Mouse (Mus musculus) megakaryocyte progenitor cell, adult 5-6 weeks (primary cell): ENCODE data around the gene Tnfrsf9. TPM values are rescaled to one million over a fixed set of nuclear protein-coding genes. Genes with fewer than 3 reads are reported as not detected.

ENCODE experiments used
- ATAC-seq: replicated peaks from 2 replicates; pipeline ENCODE4 v1.8.0; 2016; ENCODE audit warnings: mild to moderate bottlenecking, moderate TSS enrichment, inconsistent platforms; ENCODE audit not compliant: poor library complexity
- total RNA-seq, 2 experiments: library from RNA; stranded (forward) in 1 of 2; stranded (reverse) in 1 of 2; fragments of 157-497, 149-512 nt in 1 of 2; fragments of 200-1000 nt in 1 of 2; gene quantifications; 2 replicates each; pipeline versions ENCODE4 v1.2.3 to v1.2.4; 2015 to 2017

Gene Tnfrsf9
- total RNA-seq, 2 experiments from 2014 or later: not detected

DNA sequence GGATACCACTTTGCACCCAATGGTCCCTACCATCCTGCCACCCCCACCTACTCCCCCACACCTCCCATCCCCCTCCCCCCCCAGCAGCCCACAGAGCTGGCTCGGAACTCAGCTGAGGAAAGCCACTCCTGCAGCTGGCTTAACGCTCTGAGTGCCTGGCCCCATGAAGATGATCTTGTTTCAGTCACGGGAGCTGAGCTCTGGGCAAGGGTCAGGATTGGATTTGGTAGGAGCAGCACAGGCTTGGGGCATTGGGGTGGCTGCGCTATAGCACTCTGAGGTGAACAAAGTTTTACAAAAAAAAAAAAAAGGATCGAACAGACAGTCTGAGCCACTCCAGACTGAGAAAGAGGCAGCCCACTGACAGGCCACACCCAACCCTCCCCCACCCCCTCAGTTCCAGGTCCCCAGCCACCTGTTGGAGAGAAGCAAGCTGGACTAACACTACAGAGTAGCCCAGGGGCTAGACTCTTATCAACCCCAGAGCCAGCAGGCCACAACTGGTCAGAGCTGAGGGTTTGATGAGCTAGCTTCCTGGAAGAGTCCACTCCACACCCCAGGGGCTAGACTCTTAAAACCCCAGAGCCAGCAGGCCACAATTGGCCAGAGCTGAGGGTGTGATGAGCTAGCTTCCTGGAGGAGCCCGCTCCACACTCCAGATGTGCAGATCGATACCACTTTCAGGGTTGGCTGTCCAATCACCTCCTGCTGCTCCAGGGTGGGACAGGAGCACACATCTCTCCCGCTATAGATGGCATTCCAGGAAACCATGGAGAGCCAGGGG lies 19.5 kb upstream of the Tnfrsf9 start:
- no peak for ATAC-seq

DNA sequence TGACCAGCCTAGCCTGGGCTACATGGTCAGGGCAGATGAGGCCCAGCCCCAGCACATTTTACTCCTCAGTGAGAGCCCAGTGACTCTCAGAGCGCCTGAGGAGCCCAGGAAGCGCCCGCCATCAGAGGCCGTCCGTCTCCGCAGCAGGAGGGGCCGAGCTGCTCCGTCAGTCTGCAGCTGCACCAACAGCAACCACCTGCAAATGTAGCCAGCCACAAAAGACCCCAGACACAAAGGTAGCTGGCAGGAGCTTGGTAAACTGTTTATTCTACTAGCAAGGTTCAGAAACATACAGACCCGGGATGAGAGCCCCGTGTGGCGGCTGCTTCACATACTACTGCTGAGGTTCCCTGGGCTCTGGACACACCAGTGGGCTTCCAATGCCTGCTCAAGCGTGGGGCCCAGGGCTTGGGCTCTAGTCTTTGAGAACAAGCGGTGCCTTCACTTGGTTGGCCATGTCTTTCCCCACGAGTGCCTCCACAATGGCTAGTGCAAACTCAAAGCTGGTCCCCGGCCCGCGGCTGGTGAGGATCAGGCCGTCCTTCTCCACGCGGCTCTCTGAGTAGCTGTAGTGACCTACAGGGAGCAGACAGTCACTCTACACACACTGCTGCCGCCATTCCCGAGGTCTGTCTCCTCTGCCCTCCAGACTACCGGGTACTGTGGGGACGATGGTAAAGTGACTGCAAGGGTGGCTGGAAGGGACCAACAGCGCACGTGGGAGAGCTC lies 17.3 kb upstream of the Tnfrsf9 start:
- ATAC-seq: no peak

DNA sequence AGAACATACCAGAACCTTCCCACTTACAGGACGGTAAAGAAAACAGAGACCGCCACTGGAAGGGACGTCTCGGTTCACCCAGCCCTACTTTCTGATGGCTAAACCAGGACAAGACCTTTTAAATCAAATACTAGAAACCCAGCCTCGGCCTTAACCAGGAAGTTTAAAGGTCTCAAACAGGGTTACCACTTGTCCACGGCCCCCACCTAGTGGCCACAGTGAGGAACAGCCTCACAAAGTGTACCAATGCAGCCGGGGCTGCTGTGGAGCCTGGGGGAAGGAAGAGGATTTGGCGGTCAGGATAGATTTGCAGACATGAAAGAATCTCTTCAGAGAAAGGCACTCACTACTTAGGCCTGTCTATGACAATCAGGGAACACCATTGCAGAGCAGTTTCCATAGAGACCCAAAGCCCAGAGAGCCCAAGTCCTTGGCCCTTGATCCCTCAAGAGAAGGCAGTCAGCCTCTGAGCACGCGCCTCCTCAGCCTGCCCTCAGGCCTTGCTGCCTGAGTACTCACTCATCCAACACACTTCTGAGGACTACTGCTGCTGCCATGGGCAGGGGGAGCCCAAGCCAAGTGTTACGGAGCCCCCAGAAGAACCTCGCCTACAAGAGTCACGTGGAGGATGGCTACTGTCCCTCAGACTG lies 15.5 kb upstream of the Tnfrsf9 start:
- peak; percentile 85 for ATAC-seq

DNA sequence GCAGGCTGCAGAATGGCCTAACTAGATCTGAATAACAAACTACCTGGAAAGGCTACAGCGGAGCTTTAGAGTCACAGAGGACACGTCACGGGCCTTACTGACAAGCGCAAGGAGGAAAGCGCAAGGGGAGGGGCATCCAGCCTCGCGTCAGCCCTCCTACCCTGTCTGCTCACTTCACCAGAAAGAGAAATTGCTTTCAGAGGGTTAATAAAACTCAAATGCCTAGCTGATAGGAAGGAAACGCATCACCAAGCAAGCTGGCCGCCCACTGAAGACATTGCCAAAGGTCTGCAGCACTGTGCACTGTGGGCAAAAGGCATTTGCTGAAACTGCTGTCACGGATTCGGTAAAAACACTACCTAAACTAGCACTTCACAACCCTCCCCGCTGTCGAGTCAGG lies 13.9 kb upstream of the Tnfrsf9 start:
- ATAC-seq: no peak

DNA sequence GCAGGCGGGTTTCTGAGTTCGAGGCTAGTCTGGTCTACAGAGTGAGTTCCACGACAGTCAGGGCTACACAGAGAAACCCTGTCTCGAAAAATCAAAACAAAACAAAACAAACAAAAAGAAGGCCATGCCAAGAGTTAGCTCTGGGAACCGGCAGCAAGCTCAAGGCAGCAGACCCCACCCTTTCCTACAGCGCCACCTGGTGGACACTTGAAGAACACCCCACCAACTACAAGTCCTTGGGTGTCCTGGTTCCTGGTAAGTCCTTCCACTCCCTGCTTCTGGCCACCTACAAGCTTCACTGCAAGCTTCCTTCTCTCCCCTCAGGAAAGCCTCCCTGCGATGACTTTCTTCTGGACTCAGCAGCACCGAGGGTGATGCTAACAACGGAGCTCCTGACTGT lies 12.7 kb upstream of the Tnfrsf9 start:
- ATAC-seq: peak; percentile 84

DNA sequence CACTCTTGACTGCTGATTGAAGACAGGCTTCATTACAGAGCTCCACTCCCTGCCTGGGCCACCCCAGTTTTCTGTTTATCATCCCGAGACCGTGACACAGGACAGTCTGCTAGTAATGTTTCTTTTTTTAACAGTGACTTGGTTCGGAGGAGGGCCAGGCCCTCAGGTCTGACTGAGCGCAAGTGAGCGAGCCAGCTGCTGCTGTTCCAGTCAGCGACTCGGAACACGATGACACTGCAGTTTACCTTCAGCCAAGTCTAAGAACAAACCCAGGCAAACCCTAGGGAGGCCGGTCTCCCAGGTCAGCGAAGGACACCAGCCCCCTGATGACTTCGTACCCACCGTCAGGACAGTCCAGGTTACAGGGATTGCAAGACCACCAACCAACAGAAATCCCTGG lies 12.3 kb upstream of the Tnfrsf9 start:
- no peak for ATAC-seq

DNA sequence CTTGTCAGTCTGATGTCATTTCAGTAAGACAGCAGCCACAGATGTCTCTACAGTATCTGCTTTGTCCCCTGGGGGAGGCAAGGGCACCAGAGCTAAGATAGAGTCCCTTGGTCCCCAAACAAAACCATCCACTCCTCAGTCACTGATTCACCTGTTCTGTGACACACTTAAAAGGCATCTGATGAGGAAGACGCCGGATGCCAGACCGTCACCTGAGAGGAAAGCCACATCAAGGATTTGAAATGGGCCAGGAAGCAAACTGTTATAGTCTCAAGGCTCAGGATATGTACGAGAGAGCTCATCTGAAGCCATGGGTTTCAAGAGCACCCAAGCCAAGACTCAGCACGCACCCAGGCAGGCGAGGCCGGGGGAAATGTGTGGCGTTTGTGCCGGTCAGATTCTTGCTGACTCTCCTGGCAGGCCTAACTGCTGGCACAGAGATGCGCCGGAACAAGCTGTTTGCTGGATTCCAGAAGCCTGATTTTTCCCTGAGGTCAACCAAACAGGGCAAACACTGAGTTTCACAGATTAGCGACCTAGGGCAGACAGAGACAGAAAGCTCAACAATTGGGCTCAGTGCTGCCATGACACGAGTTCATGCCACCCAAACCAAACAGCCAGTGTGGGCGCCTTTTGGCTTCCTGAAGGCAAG lies 11.1 kb upstream of the Tnfrsf9 start:
- no peak for ATAC-seq

DNA sequence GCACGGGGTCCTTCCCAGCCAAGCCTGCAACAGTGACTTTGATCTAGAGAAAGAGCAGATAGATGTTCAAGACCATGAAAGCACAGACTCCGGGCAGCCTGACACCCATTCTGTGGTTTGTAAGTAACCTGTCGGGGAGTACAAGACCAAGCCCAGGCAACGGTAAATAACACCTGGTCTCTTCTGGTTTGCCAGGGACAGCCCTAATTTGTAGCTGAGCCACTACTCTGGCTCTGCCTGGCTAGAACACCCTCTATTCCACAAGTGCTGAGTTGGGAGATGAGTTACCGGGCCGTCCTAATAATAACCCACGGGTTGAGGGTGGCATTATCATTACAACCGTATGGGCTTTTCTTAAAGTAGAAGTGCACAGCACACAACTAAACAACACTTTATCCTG lies 7.3 kb upstream of the Tnfrsf9 start:
- no peak for ATAC-seq

DNA sequence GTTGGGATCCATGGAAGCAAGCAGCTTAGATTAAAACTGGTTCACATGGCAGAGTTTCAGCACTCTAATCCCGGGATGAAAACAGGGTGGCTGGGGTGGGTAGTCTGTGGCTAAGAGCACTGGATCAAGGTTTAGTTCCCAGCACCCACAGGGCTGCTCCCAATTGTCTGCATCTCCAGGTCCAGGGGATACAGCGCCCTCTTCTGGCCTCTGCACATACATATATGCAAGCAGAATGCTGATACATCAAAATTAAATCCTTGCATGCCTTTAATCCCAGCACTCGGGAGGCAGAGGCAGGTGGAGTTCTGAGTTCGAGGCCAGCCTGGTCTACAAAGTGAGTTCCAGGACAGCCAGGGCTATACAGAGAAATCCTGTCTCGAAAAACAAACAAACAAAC lies 5.8 kb upstream of the Tnfrsf9 start:
- ATAC-seq: 0 out of 2 replicates have a peak, but pooled peaks have one; percentile 18

DNA sequence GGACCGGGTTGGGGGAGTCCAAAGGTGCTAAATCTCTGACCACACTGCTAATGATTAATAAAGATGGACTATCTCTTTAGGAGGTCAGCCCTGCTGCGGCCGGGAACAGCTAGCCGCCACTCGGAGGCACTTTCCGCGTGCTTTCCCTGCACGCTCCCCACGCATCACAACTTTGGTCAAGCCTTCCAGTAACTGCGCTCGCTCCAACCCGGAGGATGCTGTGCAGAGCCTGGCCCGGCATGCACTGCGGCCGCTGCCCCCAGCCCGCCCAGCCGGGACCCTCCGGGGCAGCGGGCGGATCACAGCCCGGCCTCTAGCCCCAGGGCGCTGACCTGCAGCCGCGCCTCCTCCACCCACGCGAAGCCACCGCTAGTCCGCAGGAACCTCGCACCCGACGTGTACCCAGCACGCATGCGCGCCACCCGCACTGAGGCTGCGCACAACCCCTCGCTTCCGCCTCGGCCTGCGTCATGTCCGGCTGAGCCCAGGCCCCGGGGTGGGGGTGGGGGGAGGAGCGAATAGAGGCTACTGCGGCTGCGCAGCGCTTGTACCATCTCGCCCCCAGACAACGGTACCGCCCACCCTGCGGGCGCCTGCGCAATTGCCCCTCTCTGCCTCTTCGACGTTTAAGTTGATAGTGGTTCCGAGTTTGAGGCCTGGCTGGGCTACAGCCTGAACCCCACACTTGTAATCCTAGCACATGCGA lies 4.8 kb upstream of the Tnfrsf9 start:
- ATAC-seq: peak; percentile 62

DNA sequence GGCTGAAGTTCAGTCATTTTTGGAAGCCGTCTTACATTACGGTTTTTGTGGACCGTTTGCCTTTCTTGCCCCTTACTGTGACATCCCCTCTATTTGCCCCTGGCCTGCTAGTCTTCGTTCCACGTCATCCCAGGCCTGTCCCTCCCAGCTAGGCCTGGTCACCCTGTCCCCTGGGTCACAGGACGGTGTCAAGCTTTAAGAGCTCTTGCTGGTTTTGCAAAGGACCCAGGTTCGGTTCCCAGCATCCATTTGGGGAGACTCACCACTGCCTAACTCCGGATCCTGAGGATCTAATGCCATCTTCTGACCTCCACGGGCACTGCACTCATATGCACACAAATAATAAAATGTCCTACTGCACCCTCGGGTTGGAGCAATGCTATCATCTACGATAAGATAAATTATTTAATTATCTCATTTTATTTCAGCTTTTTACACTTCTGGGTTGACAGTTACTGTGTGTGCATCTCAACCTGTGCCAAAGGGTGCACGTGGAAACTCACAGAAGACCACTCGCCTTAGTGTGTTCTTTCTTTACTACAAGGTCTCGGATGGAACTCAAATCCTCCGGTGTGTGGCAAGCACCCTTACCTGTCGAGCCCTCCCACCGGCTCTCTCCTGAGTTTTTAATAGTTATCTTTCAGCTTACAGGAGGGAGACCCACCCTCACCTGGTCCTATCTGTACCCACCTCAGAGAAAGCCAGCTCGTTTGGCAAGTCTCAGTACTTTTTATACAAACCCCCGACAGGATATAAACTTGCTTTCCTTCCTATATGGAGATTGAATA lies 4.0 kb upstream of the Tnfrsf9 start:
- no peak for ATAC-seq

DNA sequence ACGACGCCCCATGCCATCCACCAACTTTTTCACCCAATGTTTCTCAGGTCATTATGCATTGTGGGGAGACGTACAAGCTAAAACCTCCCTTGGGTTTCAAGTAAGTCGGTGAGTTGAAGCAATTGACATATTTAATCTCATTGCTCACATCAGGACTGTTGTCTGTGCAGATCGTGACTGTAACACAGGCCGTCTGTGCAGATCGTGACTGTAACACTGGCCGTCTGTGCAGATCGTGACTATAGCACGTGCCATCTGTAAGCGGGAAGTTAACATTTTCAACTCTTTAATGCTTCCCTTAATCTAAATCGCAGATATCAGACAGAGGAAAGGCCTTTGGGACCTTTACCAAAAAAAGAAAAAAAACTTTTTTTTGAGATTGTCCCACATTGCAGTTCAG lies 619 bp upstream of the Tnfrsf9 start:
- no peak for ATAC-seq

DNA sequence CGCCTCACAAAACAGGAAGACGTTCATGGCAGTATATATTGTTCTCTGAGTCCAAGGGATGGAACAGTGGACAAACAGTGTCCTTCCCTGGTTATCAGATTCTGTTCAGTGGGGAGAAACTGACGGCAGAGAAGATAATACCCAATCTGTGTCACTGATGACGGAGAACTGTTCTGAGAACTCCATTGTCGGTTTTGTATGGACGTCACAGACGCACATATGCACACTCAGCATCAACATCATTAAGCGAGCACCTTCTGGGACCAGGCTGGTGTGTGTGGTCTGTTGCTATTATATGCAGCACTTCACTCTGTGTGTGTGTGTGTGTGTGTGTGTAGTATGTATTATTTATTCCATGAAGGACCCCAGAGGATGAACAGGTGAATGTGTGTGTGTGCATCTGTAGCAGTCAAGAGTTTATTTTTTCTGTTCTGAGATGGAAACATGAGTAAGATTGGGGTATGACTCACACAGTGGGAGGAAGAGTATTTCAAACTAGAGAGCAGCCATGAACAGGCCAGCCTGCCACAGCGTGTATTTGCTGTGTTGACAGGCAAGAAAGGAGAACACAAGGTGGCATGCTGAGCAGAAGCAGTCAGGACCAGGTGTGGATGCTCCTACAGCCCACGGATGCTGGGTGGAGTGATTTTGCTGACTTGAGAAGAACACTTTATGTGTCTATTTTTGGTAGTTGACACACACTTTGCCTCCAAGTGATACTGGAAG lies 982 bp downstream of the Tnfrsf9 start:
- no peak for ATAC-seq

DNA sequence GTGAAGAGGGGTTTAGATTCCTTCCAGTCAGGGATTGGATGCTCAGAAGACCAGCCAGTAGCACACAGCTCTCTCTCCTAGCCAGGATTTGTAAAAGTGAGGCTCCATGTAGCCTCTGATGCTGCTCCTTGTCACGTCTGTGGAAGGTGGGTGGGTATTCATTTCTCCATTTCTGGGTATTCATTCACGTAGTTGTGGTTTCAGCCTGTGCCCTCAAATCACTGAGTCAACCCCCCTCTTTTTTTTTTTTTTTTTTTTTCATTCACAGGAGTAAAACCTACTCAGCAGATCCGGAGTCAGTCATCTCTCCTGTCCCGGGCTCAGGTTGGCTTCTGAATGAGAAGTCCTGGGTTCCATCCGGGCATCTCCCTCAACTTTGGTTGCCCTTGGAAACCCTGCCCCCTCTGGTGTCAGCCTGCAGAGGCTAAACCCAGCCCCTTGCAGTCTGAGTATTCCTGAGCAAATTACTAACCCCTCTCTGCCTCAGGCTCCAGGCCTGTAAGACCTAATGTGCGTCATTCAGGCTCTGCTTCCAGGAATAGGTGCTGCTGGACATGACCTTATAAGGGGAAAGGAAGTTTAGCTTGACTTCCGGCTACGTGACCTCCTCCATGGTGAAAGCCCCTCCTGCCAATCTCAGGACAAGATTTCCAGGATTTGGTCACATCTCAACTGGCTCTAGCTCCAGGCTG lies 3.1 kb downstream of the Tnfrsf9 start:
- no peak for ATAC-seq

DNA sequence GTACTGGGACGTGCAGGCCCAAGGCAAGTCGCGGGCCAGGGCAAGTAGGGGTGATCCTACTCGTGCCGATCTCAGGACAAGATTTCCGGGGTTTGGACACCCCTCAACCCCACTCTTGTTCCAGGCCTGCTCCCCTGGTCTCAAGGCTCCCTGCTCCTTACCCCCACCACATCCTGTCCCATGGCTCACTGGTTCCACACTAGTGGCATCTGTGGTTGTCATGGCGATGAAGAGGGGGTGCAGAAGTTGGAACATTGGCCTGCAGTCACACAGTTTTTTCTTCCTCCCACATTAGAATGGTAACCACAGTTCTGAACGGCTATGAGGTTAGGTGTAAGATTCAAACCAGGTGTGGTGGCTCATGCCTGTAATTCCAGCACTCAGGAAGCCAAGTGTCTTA lies 6.8 kb downstream of the Tnfrsf9 start:
- ATAC-seq: no peak

DNA sequence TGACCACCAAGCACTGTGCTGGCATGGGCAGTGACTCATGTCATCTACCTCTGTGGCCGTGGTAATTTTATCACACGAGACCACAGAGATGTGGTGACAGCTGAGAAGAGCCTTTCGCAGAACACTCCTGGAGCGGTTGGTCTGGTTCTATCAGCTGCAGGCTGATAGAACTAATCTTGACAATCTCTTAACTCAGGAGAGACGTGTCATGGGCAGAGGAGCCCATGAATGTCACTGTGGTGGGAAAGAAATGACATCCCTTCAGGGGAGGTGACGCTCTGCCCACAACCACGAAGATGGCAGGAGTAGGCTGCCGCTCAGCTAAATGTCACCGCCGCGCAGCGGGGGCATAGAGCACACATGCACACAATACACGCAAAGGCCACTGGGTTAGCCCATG lies 9.9 kb downstream of the Tnfrsf9 start:
- ATAC-seq: peak; percentile 51

DNA sequence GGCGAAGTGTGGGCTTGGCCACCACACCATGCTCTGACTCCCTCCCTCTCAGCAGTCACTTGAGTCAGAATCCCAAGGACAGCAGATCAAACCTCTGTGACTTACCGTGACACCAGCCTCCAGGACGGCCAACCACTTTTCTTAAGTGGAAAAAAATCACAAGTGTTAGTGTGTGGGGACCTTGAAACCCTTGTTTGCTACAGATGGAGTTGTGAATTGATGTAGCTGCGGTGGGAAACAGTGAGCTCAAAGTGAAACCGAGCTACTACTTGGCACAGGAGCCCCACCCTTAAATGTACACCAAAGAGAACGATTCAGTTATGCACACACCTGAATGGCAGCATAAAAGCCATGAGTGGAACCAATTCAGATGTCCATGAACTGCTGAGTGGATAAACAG lies 10.6 kb downstream of the Tnfrsf9 start:
- ATAC-seq: no peak

DNA sequence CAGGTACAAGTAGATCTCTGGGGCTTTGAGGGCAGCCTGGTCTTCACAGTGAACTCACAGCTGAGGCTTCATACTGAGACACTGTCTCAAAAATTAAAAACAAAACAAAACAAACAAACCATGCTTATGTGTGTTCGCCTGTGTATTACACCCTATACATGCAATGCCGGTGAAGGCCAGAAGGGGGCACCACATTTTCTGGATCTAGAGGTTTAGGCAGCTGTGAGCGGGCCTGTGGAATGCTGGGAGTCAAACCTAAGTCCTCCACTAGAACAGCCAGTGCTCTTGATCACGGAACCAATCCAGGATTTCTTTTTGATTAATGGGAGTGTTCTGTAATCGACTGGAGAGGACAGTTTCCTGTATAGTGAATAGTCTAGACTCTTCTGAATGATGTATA lies 11.6 kb downstream of the Tnfrsf9 start:
- peak; percentile 56 for ATAC-seq
